Comparison of ENCODE assay signal across 8 mouse cellular contexts in the genomic region with DNA sequence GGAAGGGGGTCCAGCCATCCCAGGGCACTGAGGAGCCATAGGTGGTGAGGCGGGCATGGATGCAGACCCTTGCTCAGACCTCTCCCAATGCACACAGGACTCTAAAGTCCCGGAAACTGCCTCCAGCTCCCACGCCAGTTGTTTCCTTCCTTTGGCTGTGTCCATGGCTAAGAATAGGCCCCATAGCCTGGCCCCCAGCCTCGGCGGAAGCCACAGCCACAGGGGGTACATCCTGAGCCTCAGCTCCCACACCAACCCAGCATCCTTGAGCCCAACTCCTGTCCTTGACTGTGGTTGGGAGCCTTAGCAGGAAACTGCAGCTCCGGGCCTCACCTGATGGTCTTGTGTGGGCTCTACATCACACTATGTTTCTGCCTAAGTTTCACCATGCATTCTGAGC. TPM values are rescaled to one million over a fixed set of nuclear protein-coding genes. Genes with fewer than 3 reads are reported as not detected.
A peak's percentile ranks its signal among the peaks of the same experiment; 100 is the strongest.
DNase-seq lines count a peak whose midpoint lies in the region; ATAC-seq and TF ChIP-seq lines count a peak whose summit lies in the region.

No protein-coding gene starts in this region.

- TF ChIP-seq CTCF in cortical plate, adult 2 months (IDR thresholded peaks at IDR 0.05; ENCODE audit: extremely low read depth, insufficient read depth, low read length): no peak

- peak; percentile 73 for DNase-seq in adrenal gland, postnatal 14 days
- no peak for DNase-seq in hindbrain, embryonic 14.5 days (ENCODE audit: low spot score)
- no peak for DNase-seq in liver, embryonic 13.5 days
- no peak for DNase-seq in embryo, embryonic 11 days
- no peak for DNase-seq in cerebellum, adult 18-20 months
- no peak for DNase-seq in urinary bladder, adult 2 months (ENCODE audit: low spot score)

- ATAC-seq in hindbrain, embryonic 14.5 days (ENCODE audit: low FRiP score): no peak
- no peak for ATAC-seq in liver, embryonic 13.5 days (ENCODE audit: low read depth)
- ATAC-seq in frontal cortex, adult (ENCODE audit: low TSS enrichment): no peak

- H3K9ac ChIP-seq in hindbrain, embryonic 14.5 days: no peak overlapping the region
- H3K9ac ChIP-seq in liver, embryonic 13.5 days: no peak overlapping the region

- no peaks in the 10 kb centered on the region for H3K27me3 ChIP-seq in hindbrain, embryonic 14.5 days (ENCODE audit: control insufficient read depth, insufficient read depth, low read length)
- H3K27me3 ChIP-seq in liver, embryonic 13.5 days: no peaks in the 10 kb centered on the region

- no peak overlapping the region for H3K4me3 ChIP-seq in cortical plate, adult 2 months (ENCODE audit: insufficient read depth, low read length)
- no peak overlapping the region for H3K4me3 ChIP-seq in hindbrain, embryonic 14.5 days (replicated peaks; ENCODE audit: low read length)
- H3K4me3 ChIP-seq in liver, embryonic 13.5 days (replicated peaks): no peak overlapping the region

- no peaks in the 10 kb centered on the region for H3K4me1 ChIP-seq in cortical plate, adult 2 months (ENCODE audit: control insufficient read depth, insufficient read depth, low read length)
- H3K4me1 ChIP-seq in hindbrain, embryonic 14.5 days (replicated peaks; ENCODE audit: control insufficient read depth, insufficient read depth, low read length): peaks cover 4% of the 10 kb centered on the region
- H3K4me1 ChIP-seq in liver, embryonic 13.5 days (replicated peaks): peaks cover 63% of the 10 kb centered on the region

- no peaks in the 10 kb centered on the region for H3K9me3 ChIP-seq in hindbrain, embryonic 14.5 days (ENCODE audit: control insufficient read depth, low read length)
- no peaks in the 10 kb centered on the region for H3K9me3 ChIP-seq in liver, embryonic 13.5 days (replicated peaks)

- H3K36me3 ChIP-seq in hindbrain, embryonic 14.5 days (replicated peaks; ENCODE audit: control insufficient read depth, insufficient read depth): peaks cover 58% of the 10 kb centered on the region
- H3K36me3 ChIP-seq in liver, embryonic 13.5 days: peaks cover 53% of the 10 kb centered on the region

- peak overlapping the region; percentile 74 for H3K27ac ChIP-seq in cortical plate, adult 2 months (ENCODE audit: insufficient read depth, low read length)
- 0 out of 2 replicates have a peak overlapping the region, but pooled peaks have one; percentile 0 for H3K27ac ChIP-seq in hindbrain, embryonic 14.5 days
- peak overlapping the region; percentile 69 for H3K27ac ChIP-seq in liver, embryonic 13.5 days

- WGBS in hindbrain, embryonic 14.5 days: 84% methylated on average over 6 of the region's 6 CpGs
- 44% methylated on average over 6 of the region's 6 CpGs for WGBS in liver, embryonic 13.5 days (ENCODE audit: insufficient replicate concordance)

- no peak overlapping the region for H3K4me2 ChIP-seq in hindbrain, embryonic 14.5 days (replicated peaks)
- 0 out of 2 replicates have a peak overlapping the region, but pooled peaks have one; percentile 11 for H3K4me2 ChIP-seq in liver, embryonic 13.5 days

- TF ChIP-seq POLR2A in cortical plate, adult 2 months (IDR thresholded peaks at IDR 0.05; ENCODE audit: extremely low read depth, insufficient read depth, low read length): no peak

RNA-seq across cellular contexts. Expression of gene Tbxa2r, which starts 1.7 kb away (rescaled TPM):
- total RNA-seq in adrenal gland, postnatal 14 days (2021): 38.6 and 47.0 TPM in 2 replicates
- 2.7 and 2.9 TPM in 2 replicates for polyA plus RNA-seq in cortical plate, adult 2 months (2012; rRNA removed)
- 4.3 and 5.4 TPM in 2 replicates for polyA plus RNA-seq in hindbrain, embryonic 14.5 days (2014; fragmentation: Nextera tagmentation; extraction: Ambion mirVana)
- polyA plus RNA-seq in liver, embryonic 13.5 days (2015; fragmentation: Nextera tagmentation; extraction: Ambion mirVana): 5.2 and 5.3 TPM in 2 replicates
- 9.3 and 11.6 TPM in 2 replicates for polyA plus RNA-seq in urinary bladder, adult 2 months (2012; rRNA removed)

RNA-seq across cellular contexts. Expression of gene Cactin, which starts 6.0 kb away (rescaled TPM):
- 33.1 and 40.7 TPM in 2 replicates for total RNA-seq in adrenal gland, postnatal 14 days (2021)
- 32.2 and 33.0 TPM in 2 replicates for polyA plus RNA-seq in cortical plate, adult 2 months (2012; rRNA removed)
- 18.7 and 20.6 TPM in 2 replicates for polyA plus RNA-seq in hindbrain, embryonic 14.5 days (2014; fragmentation: Nextera tagmentation; extraction: Ambion mirVana)
- 29.5 and 33.0 TPM in 2 replicates for polyA plus RNA-seq in liver, embryonic 13.5 days (2015; fragmentation: Nextera tagmentation; extraction: Ambion mirVana)
- polyA plus RNA-seq in urinary bladder, adult 2 months (2012; rRNA removed): 27.7 and 29.5 TPM in 2 replicates

RNA-seq across cellular contexts. Expression of gene Gipc3, which starts 16.2 kb away (rescaled TPM):
- total RNA-seq in adrenal gland, postnatal 14 days (2021): 4.6 and 5.1 TPM in 2 replicates
- 1.2 and 1.4 TPM in 2 replicates for polyA plus RNA-seq in cortical plate, adult 2 months (2012; rRNA removed)
- not detected in 2 replicates for polyA plus RNA-seq in hindbrain, embryonic 14.5 days (2014; fragmentation: Nextera tagmentation; extraction: Ambion mirVana)
- polyA plus RNA-seq in liver, embryonic 13.5 days (2015; fragmentation: Nextera tagmentation; extraction: Ambion mirVana): not detected in 2 replicates
- 3.2 and 6.5 TPM in 2 replicates for polyA plus RNA-seq in urinary bladder, adult 2 months (2012; rRNA removed)

RNA-seq across cellular contexts. Expression of gene Hmg20b, which starts 23.4 kb away (rescaled TPM):
- total RNA-seq in adrenal gland, postnatal 14 days (2021): 83.0 and 90.1 TPM in 2 replicates
- 34.4 and 36.3 TPM in 2 replicates for polyA plus RNA-seq in cortical plate, adult 2 months (2012; rRNA removed)
- polyA plus RNA-seq in hindbrain, embryonic 14.5 days (2014; fragmentation: Nextera tagmentation; extraction: Ambion mirVana): 29.0 and 34.0 TPM in 2 replicates
- polyA plus RNA-seq in liver, embryonic 13.5 days (2015; fragmentation: Nextera tagmentation; extraction: Ambion mirVana): 27.1 and 30.3 TPM in 2 replicates
- 82.9 and 91.7 TPM in 2 replicates for polyA plus RNA-seq in urinary bladder, adult 2 months (2012; rRNA removed)

RNA-seq across cellular contexts. Expression of gene Mfsd12, which starts 30.4 kb away (rescaled TPM):
- 15.2 and 16.3 TPM in 2 replicates for total RNA-seq in adrenal gland, postnatal 14 days (2021)
- 30.1 and 30.8 TPM in 2 replicates for polyA plus RNA-seq in cortical plate, adult 2 months (2012; rRNA removed)
- 7.8 and 10.0 TPM in 2 replicates for polyA plus RNA-seq in hindbrain, embryonic 14.5 days (2014; fragmentation: Nextera tagmentation; extraction: Ambion mirVana)
- 12.5 and 13.1 TPM in 2 replicates for polyA plus RNA-seq in liver, embryonic 13.5 days (2015; fragmentation: Nextera tagmentation; extraction: Ambion mirVana)
- polyA plus RNA-seq in urinary bladder, adult 2 months (2012; rRNA removed): 12.1 and 12.4 TPM in 2 replicates

Comparison
In these comparisons a context has a peak if more than half of its experiments do, and no peak if none do; other contexts are left out.
1. H3K27ac ChIP-seq: peak in every context shown above with its lines; median percentile 74 in cortical plate, adult 2 months; 69 in liver, embryonic 13.5 days; 0 in hindbrain, embryonic 14.5 days.